Mouse (Mus musculus) CH12.LX (cell line): ENCODE data around the gene Txndc2. TPM values are rescaled to one million over a fixed set of nuclear protein-coding genes. Genes with fewer than 3 reads are reported as not detected.

Experiments used
- DNase-seq: peaks from one replicate; pipeline ENCODE4 v3.0.0-alpha.2; 2013; ENCODE audit errors: extremely low read depth
- H3K27ac ChIP-seq: 2 replicates; pipeline ENCODE4 v1.5.1; 2012; ENCODE audit warnings: low read depth, mild to moderate bottlenecking, control low read depth, moderate library complexity; ENCODE audit not compliant: insufficient read depth
- H3K27me3 ChIP-seq: replicated peaks from 2 replicates; pipeline ENCODE3; 2012; ENCODE audit warnings: inconsistent platforms
- H3K36me3 ChIP-seq, 2 experiments: replicated peaks in 1 of 2; 2 replicates each; pipeline versions ENCODE3 to v1.6.1; 2012; ENCODE audit warnings: inconsistent platforms in 1 of 2, low read length in 1 of 2, mild to moderate bottlenecking in 1 of 2, mixed read lengths in 1 of 2, moderate library complexity in 1 of 2; ENCODE audit not compliant: control insufficient read depth in 1 of 2, insufficient read depth in 1 of 2
- H3K4me1 ChIP-seq, 2 experiments: 2 replicates each; pipeline ENCODE4 v1.6.1; 2012; ENCODE audit warnings: inconsistent platforms in 1 of 2, moderate library complexity in 1 of 2; ENCODE audit not compliant: insufficient read depth in 2 of 2, control insufficient read depth in 1 of 2
- H3K4me2 ChIP-seq: 2 replicates; pipeline ENCODE4 v1.6.1; 2012; ENCODE audit warnings: low read depth, mild to moderate bottlenecking, control low read depth; ENCODE audit not compliant: poor library complexity, insufficient read depth, severe bottlenecking
- H3K4me3 ChIP-seq, 3 experiments: fragments of 150-350 bp in 1 of 3; sonication (generic) in 1 of 3; replicated peaks in 1 of 3; 2 replicates each; pipeline versions ENCODE3 to v1.5.1; 2011 to 2012; ENCODE audit warnings: low read depth in 2 of 3, low read length in 2 of 3, mild to moderate bottlenecking in 2 of 3, moderate library complexity in 2 of 3, control low read depth in 1 of 3, improper control_type of control experiment in 1 of 3, inconsistent platforms in 1 of 3, mixed read lengths in 1 of 3; ENCODE audit not compliant: poor library complexity in 1 of 3
- H3K79me2 ChIP-seq: replicated peaks from 2 replicates; pipeline ENCODE4 v1.6.1; 2012; ENCODE audit warnings: mild to moderate bottlenecking, moderate library complexity; ENCODE audit not compliant: control insufficient read depth, poor library complexity, insufficient read depth, severe bottlenecking; ENCODE audit errors: extremely low read depth
- H3K9ac ChIP-seq: 2 replicates; pipeline ENCODE4 v1.6.1; 2012; ENCODE audit warnings: low read depth, mild to moderate bottlenecking, control low read depth, moderate library complexity; ENCODE audit not compliant: insufficient read depth
- H3K9me3 ChIP-seq: replicated peaks from 2 replicates; pipeline ENCODE3; 2012; ENCODE audit warnings: low read length, inconsistent platforms, mixed read lengths
- BHLHE40 ChIP-seq: IDR thresholded peaks from 2 replicates; pipeline ENCODE4 v1.6.1; 2011; ENCODE audit warnings: mild to moderate bottlenecking, low read depth, low read length, improper control_type of control experiment
- CHD1 ChIP-seq: IDR thresholded peaks from 2 replicates; pipeline ENCODE4 v1.6.1; 2012; ENCODE audit warnings: low read depth, low read length, improper control_type of control experiment, inconsistent platforms
- CTCF ChIP-seq, 2 experiments: IDR thresholded peaks in 1 of 2; conservative IDR thresholded peaks in 1 of 2; 2 replicates each; pipeline ENCODE4 v1.5.1; 2011 to 2012; ENCODE audit warnings: low read depth in 2 of 2, low read length in 2 of 2, improper control_type of control experiment in 1 of 2, inconsistent platforms in 1 of 2, mild to moderate bottlenecking in 1 of 2, moderate library complexity in 1 of 2
- E2F4 ChIP-seq: IDR thresholded peaks from 2 replicates; pipeline ENCODE4 v1.6.1; 2011; ENCODE audit warnings: low read depth, low read length, improper control_type of control experiment; ENCODE audit not compliant: insufficient replicate concordance
- ELF1 ChIP-seq: IDR thresholded peaks from 2 replicates; pipeline ENCODE4 v1.6.1; 2014; ENCODE audit warnings: low read depth, mild to moderate bottlenecking, inconsistent platforms, low read length, improper control_type of control experiment
- EP300 ChIP-seq: IDR thresholded peaks from 2 replicates; pipeline ENCODE4 v1.6.1; 2011; ENCODE audit warnings: low read length, improper control_type of control experiment
- ETS1 ChIP-seq: conservative IDR thresholded peaks from 2 replicates; pipeline ENCODE4 v1.6.1; 2012; ENCODE audit warnings: low read depth, mild to moderate bottlenecking, inconsistent platforms, low read length, improper control_type of control experiment, moderate library complexity
- GABPA ChIP-seq: IDR thresholded peaks from 2 replicates; pipeline ENCODE4 v1.6.1; 2012; ENCODE audit warnings: low read depth, low read length, improper control_type of control experiment, inconsistent platforms; ENCODE audit not compliant: insufficient replicate concordance
- JUN ChIP-seq: IDR thresholded peaks from 2 replicates; pipeline ENCODE4 v1.6.1; 2011; ENCODE audit warnings: low read depth, mild to moderate bottlenecking, low read length, improper control_type of control experiment, moderate library complexity; ENCODE audit not compliant: insufficient read depth
- JUND ChIP-seq: conservative IDR thresholded peaks from 2 replicates; pipeline ENCODE4 v1.6.1; 2011; ENCODE audit warnings: low read depth, low read length, improper control_type of control experiment
- MAX ChIP-seq: IDR thresholded peaks from 2 replicates; pipeline ENCODE4 v1.6.1; 2011; ENCODE audit warnings: low read length, improper control_type of control experiment
- MXI1 ChIP-seq: IDR thresholded peaks from 2 replicates; pipeline ENCODE4 v1.6.1; 2011; ENCODE audit warnings: mild to moderate bottlenecking, low read depth, low read length, improper control_type of control experiment
- MYC ChIP-seq: IDR thresholded peaks from 2 replicates; pipeline ENCODE4 v1.6.1; 2011; ENCODE audit warnings: low read depth, mild to moderate bottlenecking, improper control_type of control experiment, low read length
- NRF1 ChIP-seq: IDR thresholded peaks from 2 replicates; pipeline ENCODE4 v1.6.1; 2014; ENCODE audit warnings: low read depth, mild to moderate bottlenecking, inconsistent platforms, low read length, improper control_type of control experiment, moderate library complexity
- POLR2A ChIP-seq: IDR thresholded peaks from 2 replicates; pipeline ENCODE4 v1.6.1; 2011; ENCODE audit warnings: low read depth, mild to moderate bottlenecking, improper control_type of control experiment, low read length
- POLR2AphosphoS2 ChIP-seq: IDR thresholded peaks from 2 replicates; pipeline ENCODE4 v1.6.1; 2011; ENCODE audit warnings: low read depth, low read length, improper control_type of control experiment
- SIN3A ChIP-seq: IDR thresholded peaks from 2 replicates; pipeline ENCODE4 v1.6.1; 2012; ENCODE audit warnings: low read length, improper control_type of control experiment, inconsistent platforms
- TBP ChIP-seq: conservative IDR thresholded peaks from 2 replicates; pipeline ENCODE4 v1.6.1; 2011; ENCODE audit warnings: low read depth, low read length, improper control_type of control experiment
- ZC3H11A ChIP-seq: IDR thresholded peaks from 2 replicates; pipeline ENCODE4 v1.6.1; 2012; ENCODE audit warnings: low read depth, mild to moderate bottlenecking, inconsistent platforms, low read length, improper control_type of control experiment
- ZKSCAN1 ChIP-seq: IDR thresholded peaks from 2 replicates; pipeline ENCODE4 v1.6.1; 2012; ENCODE audit warnings: low read depth, inconsistent platforms, low read length, improper control_type of control experiment, borderline replicate concordance
- ZNF384 ChIP-seq: IDR thresholded peaks from 2 replicates; pipeline ENCODE4 v1.6.1; 2012; ENCODE audit warnings: low read depth, low read length, improper control_type of control experiment, inconsistent platforms
- dilution Hi-C: fragments of 300-500 bp; cut with MboI; formaldehyde crosslinking; loops from 2 replicates; pipeline ENCODE4 v1.14.3; 2020; ENCODE audit warnings: low sequenced_read_pairs; ENCODE audit not compliant: extremely low pct_unique_long_range_greater_than_20kb, extremely low pct_ligation_motif_present
- in situ Hi-C: fragments of 300-500 bp; cut with MboI; formaldehyde crosslinking; loops from 3 replicates; pipeline ENCODE4 v1.14.3; 2019; ENCODE audit warnings: low sequenced_read_pairs, low pct_ligation_motif_present, low pct_unique_long_range_greater_than_20kb, mixed read lengths
- polyA plus RNA-seq: library from polyadenylated mRNA; unstranded; fragments of >175 nt; gene quantifications from 2 replicates; pipeline ENCODE4 v1.2.1, GENCODE M21; 2012; ENCODE audit warnings: low read depth; ENCODE audit not compliant: insufficient read length
- total RNA-seq, 2 experiments: library from RNA; depleted of rRNA; stranded (reverse); fragments of 300-350 nt in 1 of 2; fragments of >200 nt in 1 of 2; gene quantifications; 2 replicates each; pipeline ENCODE4 v1.2.3; 2012 to 2014

The Txndc2 gene
- total and polyA plus RNA-seq, 3 experiments = not detected

- TF ChIP-seq MYC = no peak
- TF ChIP-seq GABPA = no peak
- no peak for TF ChIP-seq ZKSCAN1
- TF ChIP-seq POLR2A = no peak
- TF ChIP-seq E2F4 = no peak
- TF ChIP-seq JUND = no peak
- TF ChIP-seq ZNF384 = no peak
- no peak for TF ChIP-seq BHLHE40
- no peak for TF ChIP-seq TBP
- no peak for TF ChIP-seq SIN3A
- TF ChIP-seq CTCF (conservative IDR thresholded peaks at IDR 0.05 in 1 of 2, IDR thresholded peaks at IDR 0.05 in 1 of 2; ENCODE audit: low read depth in 2 of 2, low read length in 2 of 2) = no peak
- no peak for TF ChIP-seq CHD1
- TF ChIP-seq NRF1 = no peak
- DNase-seq = no peak
These were observed 31.0 kb upstream of the Txndc2 start for GRCm38 (mm10) chr17:65672926-65673325.

GRCm38 (mm10) chr17:65669061-65669460 lies 27.1 kb upstream of the Txndc2 start:
- Histone ChIP-seq H3K4me2 (no peak overlapping the region), H3K4me1 (no peaks in the 10 kb centered on the region), H3K36me3 (no peaks in the 10 kb centered on the region), H3K9ac (no peak overlapping the region), H3K27me3 (no peaks in the 10 kb centered on the region), H3K9me3 (peaks cover 3% of the 10 kb centered on the region), H3K27ac (no peak overlapping the region), H3K79me2 (no peaks in the 10 kb centered on the region), H3K4me3 (no peak overlapping the region)
- no peak for DNase-seq
- in situ Hi-C loops = no loop called here
- dilution Hi-C loops = no loop called here
- no peak for TF ChIP-seq ZKSCAN1
- TF ChIP-seq JUN = no peak
- TF ChIP-seq MXI1 = no peak
- TF ChIP-seq POLR2AphosphoS2 = no peak
- TF ChIP-seq ELF1 = no peak
- TF ChIP-seq ZC3H11A = no peak
- no peak for TF ChIP-seq EP300
- TF ChIP-seq BHLHE40 = no peak
- TF ChIP-seq ETS1 = no peak
- TF ChIP-seq MAX = no peak
- TF ChIP-seq CHD1 = no peak
- no peak for TF ChIP-seq JUND
- TF ChIP-seq NRF1 = no peak

More at GRCm38 (mm10) chr17:65672926-65673325, 31.0 kb upstream of the Txndc2 start:
- Histone ChIP-seq H3K9ac (no peak overlapping the region), H3K27ac (no peak overlapping the region), H3K79me2 (no peaks in the 10 kb centered on the region), H3K4me2 (no peak overlapping the region), H3K4me1 (peaks cover 4 to 12% of the 10 kb centered on the region in 2 experiments; a peak in 3 of 4 replicates), H3K36me3 (no peaks in the 10 kb centered on the region), H3K9me3 (peaks cover 3% of the 10 kb centered on the region), H3K4me3 (no peak overlapping the region), H3K27me3 (no peaks in the 10 kb centered on the region)
- dilution Hi-C loops (no loop called here), in situ Hi-C loops (no loop called here)
